Mouse (Mus musculus) cortical plate, adult 2 months (tissue): ENCODE results near the gene Nelfcd.

Experiments
- CTCF ChIP-seq: fragments of 200-500 bp; IDR thresholded peaks from 2 replicates; pipeline ENCODE4 v1.5.1; 2011; ENCODE audit warnings: mild to moderate bottlenecking, control low read depth, low read length; ENCODE audit not compliant: insufficient read depth; ENCODE audit errors: extremely low read depth
- POLR2A ChIP-seq: fragments of 200-500 bp; IDR thresholded peaks from 2 replicates; pipeline ENCODE4 v1.6.1; 2011; ENCODE audit warnings: mild to moderate bottlenecking, low read length, control low read depth; ENCODE audit not compliant: insufficient read depth; ENCODE audit errors: extremely low read depth

- no peak for TF ChIP-seq POLR2A
- no peak for TF ChIP-seq CTCF
Observed at GRCm38 (mm10) chr2:174441898-174442297, 26.3 kb downstream of the Nelfcd start.
